Mouse (Mus musculus) thymus, postnatal 10 days (tissue): ENCODE measurements around the gene Mief1.

Experiments
- DNase-seq, 2 experiments: peaks; one replicate each; pipeline ENCODE4 v3.0.0; 2021; ENCODE audit warnings: low spot score in 2 of 2

Gene Mief1

GRCm38 (mm10) chr15:80228071-80228800, 5.6 kb upstream of the Mief1 start:
- no peak for DNase-seq

DNA sequence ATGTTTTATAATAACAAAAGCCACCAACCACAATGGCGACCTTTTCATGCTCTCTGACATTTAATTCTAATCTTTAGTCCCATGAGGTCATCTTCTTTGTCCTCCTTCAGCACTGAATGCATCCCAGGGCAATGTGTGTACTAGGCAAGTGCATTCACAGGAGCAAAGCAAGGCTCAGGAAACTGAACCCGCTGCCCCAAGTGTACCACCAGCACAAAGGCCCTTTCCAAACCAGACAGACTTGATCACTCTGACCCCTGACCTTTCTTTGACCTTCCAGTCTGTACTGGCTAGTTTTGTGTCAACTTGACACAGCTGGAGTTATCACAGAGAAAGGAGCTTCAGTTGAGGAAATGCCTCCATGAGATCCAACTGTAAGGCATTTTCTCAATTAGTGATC, 1.5 kb upstream of the Mief1 start:
- no peak for DNase-seq

DNA sequence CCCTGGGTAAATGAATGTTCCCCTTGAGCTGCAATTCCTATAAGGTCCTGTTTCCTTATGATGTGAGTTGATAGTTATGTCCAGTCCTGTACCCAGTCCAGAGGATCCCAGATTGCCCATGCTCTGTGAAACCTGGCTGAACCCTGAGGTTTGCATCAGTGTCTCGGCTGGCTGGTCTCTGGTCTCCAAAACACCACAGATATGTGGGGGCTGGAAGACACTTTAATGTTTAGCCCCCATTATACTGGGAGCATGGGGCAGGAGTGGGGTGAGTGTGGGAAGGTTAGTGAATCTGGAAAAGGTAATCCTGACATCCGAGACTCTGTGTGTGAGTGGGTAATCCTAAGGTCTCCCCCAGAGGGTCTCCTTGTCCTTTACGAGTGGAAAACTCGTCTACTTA, 765 bp upstream of the Mief1 start:
- DNase-seq = no peak

DNA sequence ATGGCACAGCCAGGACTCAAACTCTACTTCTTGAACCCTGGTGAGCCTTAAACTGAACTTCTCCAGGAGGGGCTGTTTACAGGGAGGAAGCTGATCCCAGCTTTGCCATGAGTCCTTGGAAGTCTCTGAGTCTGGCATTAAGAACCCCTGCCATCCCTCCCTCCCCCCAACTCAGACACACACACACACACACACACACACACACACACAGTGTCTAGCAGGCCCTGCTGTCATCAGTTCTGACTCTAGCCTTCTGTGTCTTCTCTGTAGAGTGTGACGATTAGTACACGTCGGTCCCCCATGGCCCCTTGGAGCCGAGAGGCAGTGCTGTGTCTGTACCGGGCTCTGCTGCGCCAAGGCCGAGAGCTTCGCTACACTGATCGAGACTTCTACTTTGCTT, 1.7 kb downstream of the Mief1 start, which contains the start of gene AC140267.1:
Gene AC140267.1 (plus strand): TSS at position 301 of the 400 bp plus-strand sequence.
- no peak for DNase-seq

- DNase-seq = no peak
Measured at GRCm38 (mm10) chr15:80248135-80248534, 14.3 kb downstream of the Mief1 start.

DNA sequence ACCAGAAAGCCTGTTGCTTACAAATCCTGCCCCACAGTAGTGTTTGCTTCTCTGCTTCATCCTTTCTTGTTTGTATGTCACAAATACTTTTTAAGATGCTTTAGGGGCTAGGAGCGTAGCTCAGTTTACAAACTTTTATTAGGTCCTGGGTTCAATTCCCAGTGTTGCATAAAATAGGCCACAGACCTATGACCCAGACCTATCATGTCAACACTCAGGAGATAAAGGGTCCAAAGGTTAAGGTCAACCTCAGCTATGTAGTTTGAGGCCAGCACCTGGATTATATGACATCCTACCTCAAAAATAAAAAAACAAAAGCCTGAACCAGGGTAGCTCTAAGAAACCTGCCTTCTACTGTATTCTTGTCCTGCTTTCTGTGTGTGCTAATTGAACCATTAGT, 14.8 kb downstream of the Mief1 start:
- no peak for DNase-seq

DNA sequence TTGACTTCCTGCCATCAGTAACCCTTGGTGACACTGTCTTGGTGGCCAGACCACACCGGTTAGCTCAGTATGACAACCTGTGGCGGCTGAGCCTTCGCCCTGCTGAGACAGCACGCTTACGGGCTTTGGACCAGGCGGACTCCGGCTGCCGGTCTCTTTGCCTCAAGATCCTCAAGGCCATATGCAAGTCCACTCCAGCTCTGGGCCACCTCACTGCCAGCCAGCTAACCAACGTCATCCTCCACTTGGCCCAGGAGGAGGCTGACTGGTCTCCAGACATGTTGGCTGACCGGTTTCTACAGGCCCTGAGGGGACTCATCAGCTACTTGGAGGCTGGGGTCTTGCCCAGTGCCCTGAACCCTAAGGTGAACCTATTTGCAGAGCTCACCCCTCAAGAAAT, 15.9 kb downstream of the Mief1 start:
- DNase-seq = no peak

DNA sequence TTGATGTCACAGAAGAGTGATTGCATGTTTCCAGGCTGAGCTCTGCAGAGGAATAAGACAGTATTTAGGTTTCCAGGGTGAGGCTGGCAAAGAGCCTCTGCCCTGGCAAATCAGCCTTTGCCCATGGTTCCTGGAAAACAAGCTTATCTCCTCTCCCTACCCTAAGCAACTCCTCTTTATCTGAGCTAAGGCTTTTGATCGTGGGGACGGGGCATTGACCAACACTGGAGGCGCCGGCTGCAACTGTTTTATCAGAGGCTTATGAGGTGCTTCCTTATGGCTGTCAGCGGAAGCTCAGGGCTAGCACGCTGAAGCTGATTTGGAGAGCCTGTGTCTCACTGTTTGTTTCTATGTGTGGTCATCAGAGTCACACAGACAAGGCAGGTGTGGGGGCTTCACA, 16.8 kb downstream of the Mief1 start:
- DNase-seq = no peak

- no peak for DNase-seq
Measured at GRCm38 (mm10) chr15:80253530-80253929, 19.7 kb downstream of the Mief1 start.

DNA sequence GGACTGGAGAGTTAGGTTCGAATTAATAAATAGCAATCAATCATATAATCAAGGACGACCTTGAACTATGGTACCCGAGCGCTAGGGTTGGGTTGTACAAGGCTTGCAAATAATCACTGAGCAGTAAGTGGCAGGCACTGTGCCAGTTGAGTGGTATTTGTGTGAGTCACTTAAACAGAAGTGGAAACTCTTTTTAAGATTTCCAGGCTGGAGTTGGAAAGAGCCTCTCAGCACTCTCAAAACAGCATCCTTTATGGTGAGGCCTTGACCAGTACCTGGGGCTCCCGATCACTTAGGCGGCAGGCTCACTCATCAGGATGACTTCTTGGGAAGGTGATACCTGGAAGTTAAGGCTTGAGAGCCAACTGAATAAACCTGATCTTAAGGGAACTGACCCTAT, 20.4 kb downstream of the Mief1 start:
- no peak for DNase-seq

GRCm38 (mm10) chr15:80254847-80255645, 21.2 kb downstream of the Mief1 start, which contains the start of gene Atf4:
Gene Atf4, plus strand, starts transcription at chr15:80255184.
- DNase-seq = peak; percentile 95 to 97

DNA sequence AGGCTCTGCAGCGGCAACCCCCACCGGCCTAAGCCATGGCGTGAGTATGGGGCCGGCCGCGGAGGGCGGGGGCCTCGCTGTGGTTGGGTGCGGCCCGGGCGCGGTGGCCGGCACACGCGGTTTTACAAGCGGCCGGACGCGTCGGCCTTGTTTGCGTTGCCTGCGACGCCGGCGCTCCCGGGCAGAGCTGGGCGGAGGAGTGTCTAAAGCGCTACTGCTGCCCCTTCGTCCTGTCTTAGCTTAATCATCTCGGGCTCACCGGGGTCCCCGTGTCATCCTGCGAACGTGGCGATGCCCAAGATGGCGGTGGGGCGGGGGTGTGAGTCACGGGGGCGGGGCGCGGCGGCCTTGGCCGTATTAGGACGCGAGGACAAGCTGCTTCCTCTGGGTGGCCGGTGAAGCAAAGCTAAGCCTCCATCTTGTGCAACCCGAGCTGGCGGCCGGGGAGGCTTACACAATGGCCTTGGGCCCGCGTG, 21.9 kb downstream of the Mief1 start:
- peak; percentile 40 to 44 for DNase-seq

- DNase-seq = no peak
Measured at GRCm38 (mm10) chr15:80256242-80256641, 22.4 kb downstream of the Mief1 start.

- DNase-seq = no peak
Measured at GRCm38 (mm10) chr15:80256656-80257601, 23.1 kb downstream of the Mief1 start.

DNA sequence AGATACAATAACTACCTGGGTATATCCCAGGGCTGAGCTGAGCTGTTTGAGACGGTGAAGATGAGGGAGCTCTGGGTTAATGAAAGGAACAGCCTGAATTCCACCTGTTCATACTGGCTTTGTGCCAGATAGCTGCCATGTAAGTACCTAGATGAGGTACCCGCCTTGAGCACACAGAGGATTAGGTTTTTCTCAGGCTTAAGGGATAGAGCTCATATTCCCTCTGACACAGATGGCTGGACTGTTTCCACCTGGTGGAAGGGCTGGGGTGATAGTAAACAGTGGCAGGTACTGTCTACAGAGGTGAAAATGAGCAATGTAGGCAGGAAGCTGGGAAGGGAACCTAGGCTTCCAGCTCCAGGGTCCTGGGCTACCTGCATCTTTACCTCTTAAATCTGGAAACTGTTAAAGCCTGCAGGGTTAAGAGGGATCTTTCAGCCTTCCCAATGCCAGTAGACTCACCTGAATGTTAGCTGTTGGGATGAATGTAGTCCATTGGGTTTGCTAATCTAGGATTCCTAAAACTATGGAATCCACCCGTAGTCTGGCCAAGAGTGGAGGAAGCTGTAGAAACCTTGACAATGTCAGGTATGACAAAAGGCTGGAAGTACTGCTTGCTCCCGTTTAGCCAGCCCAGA, 23.9 kb downstream of the Mief1 start:
- no peak for DNase-seq

- no peak for DNase-seq
Measured at GRCm38 (mm10) chr15:80258240-80259170, 24.7 kb downstream of the Mief1 start.

DNA sequence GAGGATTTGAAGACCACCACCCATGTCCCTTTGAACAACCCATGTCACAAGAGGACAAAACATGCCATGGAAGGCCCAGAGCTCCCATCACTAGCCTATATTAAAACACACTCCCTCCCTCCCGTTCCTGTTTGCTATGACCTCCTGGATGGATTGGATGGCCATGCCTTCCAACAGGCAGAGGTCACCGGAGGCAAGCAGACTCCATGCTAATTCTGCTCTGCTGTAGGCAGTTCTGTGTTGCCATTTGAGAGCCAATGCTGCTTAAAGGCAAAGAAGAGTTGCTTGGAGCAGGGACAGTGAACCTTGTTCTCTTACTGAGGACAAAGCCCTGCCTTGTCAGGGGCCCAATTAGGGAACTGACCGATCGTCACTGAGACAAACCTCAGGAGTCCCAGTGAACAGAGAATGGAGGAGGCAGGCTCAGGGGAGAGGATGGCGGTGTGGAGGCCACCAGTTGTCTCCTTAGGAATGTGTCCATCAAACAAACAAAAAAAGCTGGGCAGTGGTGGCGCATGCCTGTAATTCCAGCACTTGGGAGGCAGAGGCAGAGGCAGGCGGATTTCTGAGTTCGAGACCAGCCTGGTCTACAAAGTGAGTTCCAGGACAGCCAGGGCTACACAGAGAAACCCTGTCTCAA, 25.7 kb downstream of the Mief1 start:
- DNase-seq = no peak

DNA sequence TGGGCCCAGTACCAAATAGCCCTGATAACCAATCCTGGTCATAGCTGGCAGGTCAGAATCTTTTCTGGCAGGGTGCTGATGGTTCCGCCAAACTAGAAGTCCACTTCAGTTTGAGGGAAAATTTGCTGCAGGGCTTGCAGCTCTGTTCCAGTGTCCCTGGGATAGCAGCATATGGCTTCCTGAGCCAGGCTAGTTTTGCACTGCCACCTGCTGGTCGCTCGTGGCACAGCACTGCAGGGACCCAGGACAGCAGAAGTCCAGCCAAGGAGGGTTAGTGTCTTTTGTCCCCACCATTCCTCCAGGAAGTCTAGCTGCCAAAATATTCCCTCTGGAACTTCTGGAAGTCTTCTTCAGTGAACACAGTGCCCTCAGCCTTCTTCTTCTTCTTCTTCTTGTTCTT, 26.9 kb downstream of the Mief1 start:
- peak; percentile 52 to 80 for DNase-seq

DNA sequence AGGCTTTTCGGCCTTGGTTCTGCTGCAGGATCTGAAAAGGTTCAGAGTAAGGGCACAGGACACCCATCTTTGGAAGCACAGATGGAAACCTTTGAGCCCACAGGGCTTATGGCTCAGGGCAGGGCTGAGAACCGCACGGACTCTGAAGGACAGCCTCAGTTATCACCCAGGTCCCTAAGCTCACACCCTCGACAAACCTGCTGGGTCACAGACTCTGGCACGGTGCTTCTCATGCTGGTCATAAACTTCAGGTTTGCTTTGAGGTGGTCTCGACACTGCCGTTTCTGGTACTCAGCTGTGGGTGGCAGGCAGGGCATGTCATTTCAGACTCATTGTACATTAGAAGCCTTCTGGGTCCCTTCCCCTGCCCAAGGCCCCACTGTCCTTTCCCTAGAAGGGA, 27.3 kb downstream of the Mief1 start:
- DNase-seq = no peak
